Mouse (Mus musculus) MEL (cell line): ENCODE measurements around the gene Dnah6. TPM values are rescaled to one million over a fixed set of nuclear protein-coding genes. Genes with fewer than 3 reads are reported as not detected.

Experiments used
- DNase-seq: peaks from one replicate; pipeline ENCODE4 v3.0.0; 2011; ENCODE audit warnings: low read depth, low spot score
- H3K27ac ChIP-seq: 2 replicates; pipeline ENCODE4 v1.5.1; 2012; ENCODE audit warnings: low read depth, mild to moderate bottlenecking, control low read depth, low read length, moderate library complexity; ENCODE audit not compliant: control insufficient read depth
- H3K27me3 ChIP-seq, 2 experiments: fragments of 150-350 bp in 1 of 2; sonication (generic) in 1 of 2; 2 replicates each; pipeline ENCODE4 v1.6.1; 2012; ENCODE audit warnings: low read length in 2 of 2, mild to moderate bottlenecking in 2 of 2, improper control_type of control experiment in 1 of 2, moderate library complexity in 1 of 2; ENCODE audit not compliant: insufficient read depth in 2 of 2, control insufficient read depth in 1 of 2
- H3K36me3 ChIP-seq, 2 experiments: 2 replicates each; pipeline ENCODE4 v1.6.1; 2012 to 2014; ENCODE audit warnings: low read length in 2 of 2, improper control_type of control experiment in 1 of 2, inconsistent platforms in 1 of 2, mild to moderate bottlenecking in 1 of 2; ENCODE audit not compliant: insufficient read depth in 2 of 2, control insufficient read depth in 1 of 2
- H3K4me1 ChIP-seq, 2 experiments: fragments of 150-350 bp in 1 of 2; sonication (generic) in 1 of 2; 2 replicates each; pipeline ENCODE4 v1.6.1; 2012; ENCODE audit warnings: low read length in 2 of 2, improper control_type of control experiment in 1 of 2, mild to moderate bottlenecking in 1 of 2; ENCODE audit not compliant: insufficient read depth in 2 of 2, control insufficient read depth in 1 of 2
- H3K4me3 ChIP-seq, 2 experiments: fragments of 150-350 bp in 1 of 2; sonication (generic) in 1 of 2; 2 replicates each; pipeline ENCODE4 v1.5.1; 2012; ENCODE audit warnings: low read depth in 2 of 2, low read length in 2 of 2, mild to moderate bottlenecking in 2 of 2, moderate library complexity in 2 of 2, control low read depth in 1 of 2, improper control_type of control experiment in 1 of 2; ENCODE audit not compliant: control insufficient read depth in 1 of 2, insufficient read depth in 1 of 2
- H3K79me2 ChIP-seq: 2 replicates; pipeline ENCODE4 v1.6.1; 2012; ENCODE audit warnings: mild to moderate bottlenecking, low read length, moderate library complexity; ENCODE audit not compliant: control insufficient read depth, poor library complexity, insufficient read depth
- H3K9ac ChIP-seq: 2 replicates; pipeline ENCODE4 v1.6.1; 2012; ENCODE audit warnings: low read depth, mild to moderate bottlenecking, control low read depth, low read length, moderate library complexity; ENCODE audit not compliant: control insufficient read depth, poor library complexity, severe bottlenecking
- H3K9me3 ChIP-seq: fragments of 150-350 bp; sonication (generic); replicated peaks from 2 replicates; pipeline ENCODE4 v1.6.1; 2012; ENCODE audit warnings: mild to moderate bottlenecking, low read length, improper control_type of control experiment, moderate library complexity; ENCODE audit not compliant: insufficient read depth
- CTCF ChIP-seq, 3 experiments: IDR thresholded peaks in 2 of 3; conservative IDR thresholded peaks in 1 of 3; 2 replicates each; pipeline ENCODE4 v1.5.1; 2011 to 2012; ENCODE audit warnings: low read length in 3 of 3, low read depth in 2 of 3, mild to moderate bottlenecking in 2 of 3, improper control_type of control experiment in 1 of 3, inconsistent platforms in 1 of 3, mixed read lengths in 1 of 3, moderate library complexity in 1 of 3; ENCODE audit not compliant: control insufficient read depth in 1 of 3, insufficient read depth in 1 of 3, poor library complexity in 1 of 3, severe bottlenecking in 1 of 3
- EP300 ChIP-seq, 2 experiments: IDR thresholded peaks; 2 replicates each; pipeline ENCODE4 v1.6.1; 2011; ENCODE audit warnings: improper control_type of control experiment in 2 of 2, low read length in 2 of 2, low read depth in 1 of 2, mild to moderate bottlenecking in 1 of 2
- ETS1 ChIP-seq: IDR thresholded peaks from 2 replicates; pipeline ENCODE4 v1.6.1; 2012; ENCODE audit warnings: low read depth, mild to moderate bottlenecking, inconsistent platforms, low read length, improper control_type of control experiment, moderate library complexity
- GATA1 ChIP-seq: IDR thresholded peaks from 2 replicates; pipeline ENCODE4 v1.6.1; 2011; ENCODE audit warnings: low read depth, low read length, improper control_type of control experiment
- JUND ChIP-seq: IDR thresholded peaks from 2 replicates; pipeline ENCODE4 v1.6.1; 2011; ENCODE audit warnings: low read depth, mild to moderate bottlenecking, improper control_type of control experiment, low read length
- MAX ChIP-seq: IDR thresholded peaks from 2 replicates; pipeline ENCODE4 v1.6.1; 2011; ENCODE audit warnings: low read length, improper control_type of control experiment
- MEF2A ChIP-seq: IDR thresholded peaks from 2 replicates; pipeline ENCODE4 v1.6.1; 2014; ENCODE audit warnings: low read depth, mild to moderate bottlenecking, inconsistent platforms, low read length, improper control_type of control experiment; ENCODE audit not compliant: poor library complexity, insufficient replicate concordance, severe bottlenecking; ENCODE audit errors: extremely low read depth
- MXI1 ChIP-seq: IDR thresholded peaks from 2 replicates; pipeline ENCODE4 v1.6.1; 2011; ENCODE audit warnings: mild to moderate bottlenecking, low read depth, low read length, improper control_type of control experiment
- MYC ChIP-seq: IDR thresholded peaks from 2 replicates; pipeline ENCODE4 v1.6.1; 2011; ENCODE audit warnings: low read depth, mild to moderate bottlenecking, low read length, improper control_type of control experiment, moderate library complexity
- NRF1 ChIP-seq: IDR thresholded peaks from 2 replicates; pipeline ENCODE4 v1.6.1; 2014; ENCODE audit warnings: low read depth, mild to moderate bottlenecking, inconsistent platforms, low read length, improper control_type of control experiment, moderate library complexity; ENCODE audit not compliant: poor library complexity, insufficient read depth, severe bottlenecking
- POLR2A ChIP-seq, 2 experiments: IDR thresholded peaks; 2 replicates each; pipeline ENCODE4 v1.6.1; 2011 to 2012; ENCODE audit warnings: low read length in 2 of 2, mild to moderate bottlenecking in 2 of 2, control low read depth in 1 of 2, improper control_type of control experiment in 1 of 2, low read depth in 1 of 2, moderate library complexity in 1 of 2; ENCODE audit not compliant: control insufficient read depth in 1 of 2, insufficient read depth in 1 of 2, poor library complexity in 1 of 2
- POLR2AphosphoS2 ChIP-seq: IDR thresholded peaks from 2 replicates; pipeline ENCODE4 v1.6.1; 2011; ENCODE audit warnings: low read length, improper control_type of control experiment
- POLR2AphosphoS5 ChIP-seq: IDR thresholded peaks from 2 replicates; pipeline ENCODE4 v1.6.1; 2012; ENCODE audit warnings: low read depth, borderline replicate concordance, mild to moderate bottlenecking, inconsistent platforms, low read length, moderate library complexity, mixed read lengths
- RCOR1 ChIP-seq: IDR thresholded peaks from 2 replicates; pipeline ENCODE4 v1.6.1; 2012; ENCODE audit warnings: low read depth, mild to moderate bottlenecking, inconsistent platforms, low read length, improper control_type of control experiment
- SIN3A ChIP-seq: IDR thresholded peaks from 2 replicates; pipeline ENCODE4 v1.6.1; 2012; ENCODE audit warnings: low read length, improper control_type of control experiment, inconsistent platforms
- TCF12 ChIP-seq: IDR thresholded peaks from 2 replicates; pipeline ENCODE4 v1.6.1; 2014; ENCODE audit warnings: low read depth, mild to moderate bottlenecking, inconsistent platforms, low read length, improper control_type of control experiment, moderate library complexity
- ZC3H11A ChIP-seq: IDR thresholded peaks from 2 replicates; pipeline ENCODE4 v1.6.1; 2012; ENCODE audit warnings: low read depth, mild to moderate bottlenecking, inconsistent platforms, low read length, improper control_type of control experiment
- ZMIZ1 ChIP-seq: IDR thresholded peaks from 2 replicates; pipeline ENCODE4 v1.6.1; 2012; ENCODE audit warnings: low read depth, mild to moderate bottlenecking, inconsistent platforms, low read length, improper control_type of control experiment, moderate library complexity
- polyA plus RNA-seq, 2 experiments: library from polyadenylated mRNA; stranded (reverse) in 1 of 2; unstranded in 1 of 2; fragments of >175 nt in 1 of 2; fragments of >200 nt in 1 of 2; gene quantifications; 2 replicates each; pipeline versions ENCODE4 v1.2.1 to v1.2.4; 2012; ENCODE audit warnings: low replicate concordance in 2 of 2, low read depth in 1 of 2; ENCODE audit not compliant: insufficient read length in 2 of 2, insufficient read depth in 1 of 2, missing spikeins in 1 of 2
- total RNA-seq: library from RNA; depleted of rRNA; stranded (reverse); fragments of 300-350 nt; gene quantifications from 2 replicates; pipeline ENCODE4 v1.2.3, GENCODE M21; 2012

Dnah6 gene
- total and polyA plus RNA-seq, 3 experiments, result not detected

GRCm38 (mm10) chr6:73209598-73209997, 11.9 kb downstream of the Dnah6 start:
- H3K79me2 ChIP-seq, result no peaks in the 10 kb centered on the region
- H3K27me3 ChIP-seq, result no peaks in the 10 kb centered on the region
- H3K9me3 ChIP-seq, result no peaks in the 10 kb centered on the region
- peaks cover 7 to 11% of the 10 kb centered on the region in 2 experiments for H3K4me1 ChIP-seq
- TF ChIP-seq ZC3H11A (no peak), POLR2AphosphoS2 (no peak), EP300 (IDR thresholded peaks at IDR 0.05; ENCODE audit: low read depth in 1 of 2, low read length in 2 of 2) (no peak), JUND (no peak), MXI1 (no peak), ETS1 (no peak), GATA1 (no peak), POLR2A (IDR thresholded peaks at IDR 0.05; ENCODE audit: control insufficient read depth in 1 of 2, insufficient read depth in 1 of 2, low read depth in 1 of 2, low read length in 2 of 2, poor library complexity in 1 of 2) (no peak), MEF2A (no peak), CTCF (IDR thresholded peaks at IDR 0.05 in 2 of 3, conservative IDR thresholded peaks at IDR 0.05 in 1 of 3; ENCODE audit: control insufficient read depth in 1 of 3, insufficient read depth in 1 of 3, low read depth in 2 of 3, low read length in 3 of 3, poor library complexity in 1 of 3, severe bottlenecking in 1 of 3) (no peak), ZMIZ1 (no peak), RCOR1 (no peak), POLR2AphosphoS5 (no peak)
- TF ChIP-seq, all 39 proteins: peak for 0
- Histone ChIP-seq H3K4me3 (no peak overlapping the region), H3K27ac (no peak overlapping the region), H3K9ac (no peak overlapping the region), H3K36me3 (peaks cover 0 to 7% of the 10 kb centered on the region in 2 experiments; a peak in 1 of 4 replicates)
- no peak for DNase-seq

GRCm38 (mm10) chr6:73204937-73205336, 16.5 kb downstream of the Dnah6 start:
- H3K4me1 ChIP-seq, result peaks cover 3 to 4% of the 10 kb centered on the region in 2 experiments
- 0 out of 2 replicates have a peak, but pooled peaks have one; percentile 21 for TF ChIP-seq MYC
- TF ChIP-seq EP300 (IDR thresholded peaks at IDR 0.05; ENCODE audit: low read depth in 1 of 2, low read length in 2 of 2), result peak; percentile 55 to 57
- no peak for TF ChIP-seq NRF1
- peak; percentile 55 for TF ChIP-seq GATA1
- TF ChIP-seq SIN3A, result 0 out of 2 replicates have a peak, but pooled peaks have one; percentile 25
- no peak for TF ChIP-seq MEF2A
- no peak for TF ChIP-seq MXI1
- TF ChIP-seq MAX, result peak; percentile 47; the same call in 1 of the 2 replicates
- 0 out of 2 replicates have a peak, but pooled peaks have one; percentile 21 for TF ChIP-seq RCOR1
- peak; percentile 36; the same call in 1 of the 2 replicates for TF ChIP-seq TCF12
- no peak for TF ChIP-seq POLR2AphosphoS5
- TF ChIP-seq ETS1, result 0 out of 2 replicates have a peak, but pooled peaks have one; percentile 32
- TF ChIP-seq, all 39 proteins: peak for 8
- Histone ChIP-seq H3K9ac (no peak overlapping the region), H3K4me3 (no peak overlapping the region), H3K79me2 (no peaks in the 10 kb centered on the region), H3K9me3 (no peaks in the 10 kb centered on the region), H3K27me3 (no peaks in the 10 kb centered on the region), H3K36me3 (no peaks in the 10 kb centered on the region), H3K27ac (no peak overlapping the region)
- DNase-seq, result peak; percentile 32
